Mouse (Mus musculus) embryonic fibroblast, embryonic 13.5 days (primary cell): ENCODE results near the gene Cntnap1. TPM values are rescaled to one million over a fixed set of nuclear protein-coding genes. Genes with fewer than 3 reads are reported as not detected.

Experiments used
- H3K27ac ChIP-seq: 2 replicates; pipeline ENCODE4 v1.5.1; 2012; ENCODE audit warnings: low read length, control low read depth, inconsistent platforms; ENCODE audit not compliant: insufficient read depth
- H3K4me1 ChIP-seq: 2 replicates; pipeline ENCODE4 v1.6.1; 2011; ENCODE audit warnings: low read length; ENCODE audit not compliant: control insufficient read depth, insufficient read depth
- H3K4me3 ChIP-seq: 2 replicates; pipeline ENCODE4 v1.5.1; 2011; ENCODE audit warnings: mild to moderate bottlenecking, control low read depth, low read length; ENCODE audit not compliant: insufficient read depth
- CTCF ChIP-seq: IDR thresholded peaks from 2 replicates; pipeline ENCODE4 v1.5.1; 2011; ENCODE audit warnings: mild to moderate bottlenecking, control low read depth, low read length, moderate library complexity, borderline replicate concordance; ENCODE audit not compliant: insufficient read depth
- POLR2A ChIP-seq: IDR thresholded peaks from 2 replicates; pipeline ENCODE4 v1.6.1; 2011; ENCODE audit warnings: low read depth, mild to moderate bottlenecking, control low read depth, low read length, moderate library complexity
- polyA plus RNA-seq: library from polyadenylated mRNA; stranded (reverse); fragments of >200 nt; gene quantifications from 2 replicates; pipeline ENCODE4 v1.2.4, GENCODE M21; 2011; ENCODE audit warnings: low read depth; ENCODE audit not compliant: missing spikeins, insufficient read length

The Cntnap1 gene
- polyA plus RNA-seq, 1 experiment = 3.0 TPM

- Histone ChIP-seq H3K27ac (no peak overlapping the region), H3K4me3 (no peak overlapping the region), H3K4me1 (no peaks in the 10 kb centered on the region)
- peak; percentile 86 for TF ChIP-seq CTCF
- no peak for TF ChIP-seq POLR2A
These were observed 30.7 kb downstream of the Cntnap1 start for GRCm38 (mm10) chr11:101200986-101201385.

- no peak overlapping the region for H3K27ac ChIP-seq
- TF ChIP-seq CTCF (no peak), POLR2A (no peak)
- no peak overlapping the region for H3K4me3 ChIP-seq
- H3K4me1 ChIP-seq = no peaks in the 10 kb centered on the region
These were observed 41.6 kb downstream of the Cntnap1 start for GRCm38 (mm10) chr11:101211970-101212369.

- no peaks in the 10 kb centered on the region for H3K4me1 ChIP-seq
- no peak overlapping the region for H3K4me3 ChIP-seq
- TF ChIP-seq POLR2A (no peak), CTCF (no peak)
- no peak overlapping the region for H3K27ac ChIP-seq
These were observed 46.6 kb downstream of the Cntnap1 start for GRCm38 (mm10) chr11:101216936-101217335.

- TF ChIP-seq POLR2A = no peak
- no peaks in the 10 kb centered on the region for H3K4me1 ChIP-seq
- no peak overlapping the region for H3K4me3 ChIP-seq
- no peak overlapping the region for H3K27ac ChIP-seq
These were observed 48.2 kb downstream of the Cntnap1 start for GRCm38 (mm10) chr11:101218436-101219055.

- H3K4me1 ChIP-seq = no peaks in the 10 kb centered on the region; the same call in 1 of the 2 replicates
- no peak overlapping the region; the same call in 1 of the 2 replicates for H3K27ac ChIP-seq
- TF ChIP-seq POLR2A (no peak), CTCF (no peak)
- H3K4me3 ChIP-seq = no peak overlapping the region
These were observed 50.5 kb downstream of the Cntnap1 start for GRCm38 (mm10) chr11:101220853-101221252.

- TF ChIP-seq CTCF (no peak), POLR2A (no peak)
- no peak overlapping the region for H3K27ac ChIP-seq
- H3K4me1 ChIP-seq = no peaks in the 10 kb centered on the region; the same call in 1 of the 2 replicates
- no peak overlapping the region for H3K4me3 ChIP-seq
These were observed 51.1 kb downstream of the Cntnap1 start for GRCm38 (mm10) chr11:101221306-101221986.

GRCm38 (mm10) chr11:101224337-101224736 lies 54.0 kb downstream of the Cntnap1 start:
- H3K4me3 ChIP-seq = no peak overlapping the region
- no peak overlapping the region for H3K27ac ChIP-seq
- no peak for TF ChIP-seq POLR2A
- no peaks in the 10 kb centered on the region; the same call in 1 of the 2 replicates for H3K4me1 ChIP-seq

- Histone ChIP-seq H3K27ac (no peak overlapping the region), H3K4me3 (peak overlapping the region; percentile 49), H3K4me1 (no peaks in the 10 kb centered on the region; the same call in 1 of the 2 replicates)
- TF ChIP-seq POLR2A (no peak), CTCF (no peak)
These were observed 55.2 kb downstream of the Cntnap1 start for GRCm38 (mm10) chr11:101225331-101226064.

- H3K4me1 ChIP-seq = peaks cover 2% of the 10 kb centered on the region; the same call in 1 of the 2 replicates
- no peak within 1 kb of the TSS for H3K27ac ChIP-seq
- TF ChIP-seq POLR2A (peak; percentile 75), CTCF (no peak)
These were observed 55.9 kb downstream of the Cntnap1 start, which contains the start of gene Ezh1 for GRCm38 (mm10) chr11:101226065-101226701. TSS of gene Ezh1 (minus strand) at chr11:101226463.

More at GRCm38 (mm10) chr11:101226065-101226701, 55.9 kb downstream of the Cntnap1 start, which contains the start of gene Ezh1:
- H3K4me3 ChIP-seq = peak within 1 kb of the TSS; percentile 49
